Mouse (Mus musculus) neural tube, embryonic 11.5 days (tissue): ENCODE results near the gene Dalrd3. TPM values are rescaled to one million over a fixed set of nuclear protein-coding genes. Genes with fewer than 3 reads are reported as not detected.

Source experiments
- ATAC-seq: fragments of 200-750 bp; cut with Nextera tagmentation; 2 replicates; pipeline ENCODE4 v1.8.0; 2017; ENCODE audit warnings: moderate number of reproducible peaks, mild to moderate bottlenecking, moderate TSS enrichment, moderate library complexity; ENCODE audit not compliant: insufficient read depth, low FRiP score, low TSS enrichment
- DNase-seq: peaks from one replicate; pipeline ENCODE4 v3.0.0-alpha.2; 2015; ENCODE audit warnings: low spot score
- H3K27ac ChIP-seq: fragments of 300-500 bp; sonication (generic); 2 replicates; pipeline ENCODE4 v1.5.1; 2014; ENCODE audit warnings: low read depth, mild to moderate bottlenecking, low read length
- H3K27me3 ChIP-seq: fragments of 300-500 bp; sonication (generic); 2 replicates; pipeline ENCODE4 v1.6.1; 2014; ENCODE audit warnings: mild to moderate bottlenecking, low read length, mixed read lengths; ENCODE audit not compliant: control insufficient read depth, insufficient read depth
- H3K36me3 ChIP-seq: fragments of 300-500 bp; sonication (generic); 2 replicates; pipeline ENCODE4 v1.6.1; 2014; ENCODE audit warnings: mild to moderate bottlenecking, low read length, moderate library complexity, mixed read lengths; ENCODE audit not compliant: control insufficient read depth, insufficient read depth
- H3K4me1 ChIP-seq: fragments of 300-500 bp; sonication (generic); 2 replicates; pipeline ENCODE4 v1.6.1; 2014; ENCODE audit warnings: low read length, mixed read lengths; ENCODE audit not compliant: control insufficient read depth, insufficient read depth
- H3K4me2 ChIP-seq: fragments of 300-500 bp; sonication (generic); 2 replicates; pipeline ENCODE4 v1.6.1; 2014; ENCODE audit warnings: low read depth, mild to moderate bottlenecking, moderate library complexity
- H3K4me3 ChIP-seq: fragments of 300-500 bp; sonication (generic); 2 replicates; pipeline ENCODE4 v1.5.1; 2014; ENCODE audit warnings: low read depth, low read length
- H3K9ac ChIP-seq: fragments of 300-500 bp; sonication (generic); 2 replicates; pipeline ENCODE4 v1.6.1; 2014; ENCODE audit warnings: mild to moderate bottlenecking, low read length
- H3K9me3 ChIP-seq: fragments of 300-500 bp; sonication (generic); 2 replicates; pipeline ENCODE4 v1.6.1; 2016; ENCODE audit warnings: low read length; ENCODE audit not compliant: control insufficient read depth
- WGBS: fragments of 180-500 bp; shearing (Covaris S2); extraction: QIAGEN DNeasy Blood & Tissue Kit; methylation state at CpG from one replicate; pipeline ENCODE4 v1.1.7; 2014; 5-methylcytosine and 5-hydroxymethylcytosine counted together
- polyA plus RNA-seq: library from polyadenylated mRNA; unstranded; fragments of >200 nt; fragmentation: Nextera tagmentation; extraction: Ambion mirVana; gene quantifications from 2 replicates; pipeline ENCODE4 v1.2.1, GENCODE M21; 2014

Dalrd3 gene
- polyA plus RNA-seq, 1 experiment from 2014 or later, result 190 TPM

- ATAC-seq (peak; percentile 57), DNase-seq (peak; percentile 47)
- Histone ChIP-seq H3K4me3 (peak overlapping the region; percentile 74), H3K27me3 (no peaks in the 10 kb centered on the region), H3K9ac (peak overlapping the region; percentile 88), H3K4me2 (peak overlapping the region; percentile 76), H3K36me3 (peaks cover 14% of the 10 kb centered on the region), H3K9me3 (no peaks in the 10 kb centered on the region), H3K27ac (peak overlapping the region; percentile 95), H3K4me1 (peaks cover 25% of the 10 kb centered on the region)
- WGBS, result under 1% methylated on average over 24 of the region's 24 CpGs
These were observed 8.4 kb downstream of the Dalrd3 start for GRCm38 (mm10) chr9:108577934-108578544.

- H3K9me3 ChIP-seq, result no peaks in the 10 kb centered on the region
- H3K36me3 ChIP-seq, result peaks cover 10% of the 10 kb centered on the region
- peak within 1 kb of the TSS; percentile 74 for H3K4me3 ChIP-seq
- no peaks in the 10 kb centered on the region for H3K27me3 ChIP-seq
- peak; percentile 95 for ATAC-seq
- H3K9ac ChIP-seq, result peak within 1 kb of the TSS; percentile 88
- WGBS, result 4% methylated on average over 50 of the region's 51 CpGs
- peak; percentile 96 for DNase-seq
- peak within 1 kb of the TSS; percentile 76 for H3K4me2 ChIP-seq
- H3K4me1 ChIP-seq, result peaks cover 24% of the 10 kb centered on the region
- H3K27ac ChIP-seq, result peak within 1 kb of the TSS; percentile 95
These were observed 9.1 kb downstream of the Dalrd3 start, which contains the start of gene Wdr6 for GRCm38 (mm10) chr9:108578545-108579343. Gene Wdr6, minus strand, starts transcription at chr9:108578739.

GRCm38 (mm10) chr9:108579344-108579690, 9.6 kb downstream of the Dalrd3 start:
- Histone ChIP-seq H3K27me3 (no peaks in the 10 kb centered on the region), H3K4me3 (peak overlapping the region; percentile 74), H3K27ac (peak overlapping the region; percentile 95), H3K9me3 (no peaks in the 10 kb centered on the region), H3K4me2 (peak overlapping the region; percentile 76), H3K9ac (peak overlapping the region; percentile 69), H3K4me1 (peaks cover 18% of the 10 kb centered on the region), H3K36me3 (peaks cover 8% of the 10 kb centered on the region)
- ATAC-seq (peak; percentile 7), DNase-seq (no peak)
- WGBS, result 67% methylated on average over 5 of the region's 5 CpGs

DNA sequence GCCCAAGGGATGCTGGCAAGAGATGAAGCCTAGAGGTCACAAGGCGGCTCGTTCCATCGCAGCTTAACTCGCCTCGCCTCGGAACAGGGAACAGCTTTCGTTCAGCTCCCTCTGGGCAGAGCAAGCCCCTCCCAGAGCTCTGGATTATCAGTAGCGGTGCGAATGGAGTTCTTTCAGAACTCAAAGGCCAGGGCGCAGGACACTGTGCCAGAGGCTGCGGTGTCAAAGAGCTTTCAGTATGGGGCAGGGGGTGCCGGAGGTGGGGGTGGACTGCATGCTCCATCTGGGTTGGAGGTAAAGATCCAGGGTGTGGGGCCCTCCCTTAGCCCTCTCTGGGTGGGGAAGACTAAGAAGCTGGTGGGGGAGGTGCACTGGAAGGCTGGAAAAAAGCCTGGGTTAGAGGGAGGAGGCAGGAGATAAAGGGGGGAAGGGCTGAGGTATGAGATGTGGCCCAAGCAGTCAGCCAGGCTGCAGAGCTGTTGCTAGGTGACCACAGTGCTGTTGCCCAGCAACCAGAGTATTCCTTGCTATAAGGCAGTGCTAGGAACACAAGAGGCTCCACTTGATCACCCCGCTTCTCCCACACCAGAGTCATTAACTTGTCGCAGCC, 18.0 kb downstream of the Dalrd3 start:
- 0% methylated on average over 14 of the region's 14 CpGs for WGBS
- Histone ChIP-seq H3K9me3 (no peaks in the 10 kb centered on the region), H3K27me3 (no peaks in the 10 kb centered on the region), H3K9ac (peak overlapping the region; percentile 53), H3K4me1 (peaks cover 24% of the 10 kb centered on the region), H3K27ac (peak overlapping the region; percentile 95), H3K4me3 (peak overlapping the region; percentile 7; the same call in 1 of the 2 replicates), H3K4me2 (peak overlapping the region; percentile 51), H3K36me3 (no peaks in the 10 kb centered on the region)
- DNase-seq (peak; percentile 91), ATAC-seq (peak; percentile 98)

GRCm38 (mm10) chr9:108589229-108589628, 19.5 kb downstream of the Dalrd3 start:
- Histone ChIP-seq H3K9me3 (no peaks in the 10 kb centered on the region), H3K4me2 (no peak overlapping the region), H3K27me3 (no peaks in the 10 kb centered on the region), H3K36me3 (no peaks in the 10 kb centered on the region), H3K4me3 (no peak overlapping the region), H3K9ac (no peak overlapping the region), H3K27ac (no peak overlapping the region), H3K4me1 (peaks cover 24% of the 10 kb centered on the region)
- 82% methylated on average over 5 of the region's 5 CpGs for WGBS
- ATAC-seq, result no peak
- DNase-seq, result no peak

GRCm38 (mm10) chr9:108591462-108591861, 21.8 kb downstream of the Dalrd3 start:
- H3K4me1 ChIP-seq, result peaks cover 24% of the 10 kb centered on the region
- no peaks in the 10 kb centered on the region for H3K36me3 ChIP-seq
- no peaks in the 10 kb centered on the region for H3K27me3 ChIP-seq
- H3K9me3 ChIP-seq, result no peaks in the 10 kb centered on the region
- H3K4me2 ChIP-seq, result no peak overlapping the region
- WGBS, result 87% methylated on average over 4 of the region's 4 CpGs
- no peak for DNase-seq
- no peak overlapping the region for H3K27ac ChIP-seq
- no peak overlapping the region for H3K4me3 ChIP-seq
- H3K9ac ChIP-seq, result no peak overlapping the region
- no peak for ATAC-seq

DNA sequence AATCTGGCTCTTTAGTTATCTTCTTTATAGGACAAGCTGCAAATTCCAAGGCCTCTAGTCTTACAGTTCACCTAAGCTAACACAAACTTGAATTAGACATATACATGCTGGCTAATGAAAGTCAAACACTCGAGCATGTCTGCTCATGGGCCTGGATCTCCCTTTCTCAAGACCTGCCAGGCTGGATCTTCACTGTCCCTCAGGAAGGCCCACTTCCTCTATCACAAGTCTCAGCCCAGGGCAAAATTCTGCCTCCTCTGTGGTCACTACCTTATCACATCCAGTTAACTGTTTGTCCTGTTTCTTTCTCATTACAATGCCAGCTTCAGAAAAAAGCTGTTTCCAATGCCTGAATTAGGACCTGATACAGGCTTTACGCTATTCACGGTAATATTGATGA, 24.7 kb downstream of the Dalrd3 start:
- Histone ChIP-seq H3K4me1 (no peaks in the 10 kb centered on the region), H3K27ac (no peak overlapping the region), H3K4me2 (no peak overlapping the region), H3K9me3 (no peaks in the 10 kb centered on the region), H3K36me3 (no peaks in the 10 kb centered on the region), H3K9ac (no peak overlapping the region), H3K4me3 (no peak overlapping the region), H3K27me3 (no peaks in the 10 kb centered on the region)
- ATAC-seq, result no peak
- 86% methylated on average over 3 of the region's 3 CpGs for WGBS
- no peak for DNase-seq

DNA sequence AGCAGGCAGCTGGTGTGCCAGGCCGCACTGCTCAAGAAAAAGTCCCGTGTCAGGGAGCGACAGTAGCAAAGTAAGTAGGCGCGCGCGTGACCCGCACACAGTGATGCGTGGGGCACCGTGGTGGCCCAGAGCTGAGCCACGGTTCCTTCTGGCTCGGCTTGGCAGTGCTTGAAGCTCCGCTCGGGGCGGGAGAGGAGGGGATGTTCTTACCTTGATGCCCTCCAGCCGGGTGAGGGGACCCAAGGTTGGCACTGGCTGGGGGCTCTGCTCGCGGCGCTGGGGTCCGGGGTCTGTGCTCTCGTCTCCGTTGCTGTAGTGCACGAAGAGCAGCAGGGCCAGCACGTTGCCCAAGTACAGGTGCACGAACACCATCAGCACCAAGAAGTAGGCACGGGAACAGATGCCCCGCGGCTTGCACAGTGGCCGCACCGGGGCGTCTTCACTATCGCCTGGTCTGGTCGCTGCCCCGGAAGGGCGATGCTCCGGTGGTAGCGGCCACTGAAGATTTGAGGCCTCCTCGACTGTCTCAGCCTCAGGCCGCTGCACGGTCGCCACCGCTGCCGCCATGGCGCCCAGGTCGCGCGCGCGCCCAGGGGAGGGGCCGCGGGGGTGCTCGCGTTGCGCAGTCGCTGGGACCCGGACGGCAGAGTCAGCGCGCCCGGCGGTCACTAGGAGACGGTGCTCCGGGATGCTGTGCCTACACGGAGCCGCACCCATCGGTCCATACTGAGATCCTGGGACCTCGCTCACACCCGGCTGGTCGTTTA, 27.5 kb downstream of the Dalrd3 start, which contains the start of gene P4htm:
TSS of gene P4htm (minus strand) at position 670 of the 767 bp plus-strand sequence.
- DNase-seq (peak; percentile 79), ATAC-seq (peak; percentile 91)
- Histone ChIP-seq H3K36me3 (no peaks in the 10 kb centered on the region), H3K9ac (peak within 1 kb of the TSS; percentile 78), H3K27me3 (no peaks in the 10 kb centered on the region), H3K27ac (0 out of 2 replicates have a peak within 1 kb of the TSS, but pooled peaks have one; percentile 34), H3K4me1 (no peaks in the 10 kb centered on the region), H3K4me3 (peak within 1 kb of the TSS; percentile 65), H3K9me3 (no peaks in the 10 kb centered on the region), H3K4me2 (peak within 1 kb of the TSS; percentile 93)
- 3% methylated on average over 69 of the region's 69 CpGs for WGBS
